Mouse (Mus musculus): ENCODE measurements around the gene Chrdl2. TPM values are rescaled to one million over a fixed set of nuclear protein-coding genes. Genes with fewer than 3 reads are reported as not detected.
"Not testable (repeated sequence)": the region's sequence is repeated elsewhere in the genome, so short reads cannot be mapped to it uniquely, and the experiment has no call there.

Gene Chrdl2
- total RNA-seq (2021) = under 1 TPM in 1 of 2 experiments, not detected in 1; 0.16 TPM
- polyA plus RNA-seq (2012; rRNA removed) = 0.18 and 0.38 TPM in 2 replicates
- long read RNA-seq = 0 reads

GRCm38 (mm10) chr7:100005790-100006189 lies at the start of gene Chrdl2:
Chrdl2 (plus strand) TSS chr7:100006172.
- intact Hi-C loops (cut with DNase I) = no loop called here
- H3K4me3 ChIP-seq = no peak within 1 kb of the TSS; the same call in 1 of the 2 replicates
- 2% methylated on average over 44 of the region's 44 CpGs for WGBS
- H3K79me2 ChIP-seq (replicated peaks; ENCODE audit: control insufficient read depth, insufficient read depth, low read length) = no peaks in the 10 kb centered on the region
- DNase-seq = peak in 1 of 2 experiments; percentile 10
- no peaks in the 10 kb centered on the region for H3K4me1 ChIP-seq (ENCODE audit: control insufficient read depth, insufficient read depth, low read length)
- TF ChIP-seq EP300 (IDR thresholded peaks at IDR 0.05; ENCODE audit: insufficient read depth, low read depth, low read length) (no peak), CTCF (IDR thresholded peaks at IDR 0.05) (no peak), POLR2A (IDR thresholded peaks at IDR 0.05; ENCODE audit: insufficient read depth, low read depth, low read length) (no peak)
- no peak within 1 kb of the TSS for H3K27ac ChIP-seq
- H3K9ac ChIP-seq (ENCODE audit: low read depth, low read length) = no peak within 1 kb of the TSS
- peaks cover 6% of the 10 kb centered on the region for H3K27me3 ChIP-seq (ENCODE audit: control insufficient read depth, insufficient read depth, low read length)
- no peaks in the 10 kb centered on the region for H3K36me3 ChIP-seq (ENCODE audit: control insufficient read depth, insufficient read depth, low read length)

GRCm38 (mm10) chr7:99957226-99957965 lies 48.6 kb upstream of the Chrdl2 start:
- Histone ChIP-seq H3K4me1 (ENCODE audit: control insufficient read depth, insufficient read depth, low read length) (peaks cover 9% of the 10 kb centered on the region), H3K27ac (no peak overlapping the region), H3K4me3 (no peak overlapping the region), H3K36me3 (ENCODE audit: control insufficient read depth, insufficient read depth, low read length) (peaks cover 7% of the 10 kb centered on the region; the same call in 1 of the 2 replicates), H3K79me2 (replicated peaks; ENCODE audit: control insufficient read depth, insufficient read depth, low read length) (peaks cover 2% of the 10 kb centered on the region; the same call in 1 of the 2 replicates), H3K27me3 (ENCODE audit: control insufficient read depth, insufficient read depth, low read length) (no peaks in the 10 kb centered on the region), H3K9ac (ENCODE audit: low read depth, low read length) (no peak overlapping the region)
- no peak for DNase-seq
- intact Hi-C loops (cut with DNase I) = no loop called here
- WGBS = 81% methylated on average over 12 of the region's 12 CpGs
- no peak for TF ChIP-seq EP300 (IDR thresholded peaks at IDR 0.05; ENCODE audit: insufficient read depth, low read depth, low read length)
- TF ChIP-seq POLR2A (IDR thresholded peaks at IDR 0.05; ENCODE audit: insufficient read depth, low read depth, low read length) = no peak
- TF ChIP-seq CTCF (IDR thresholded peaks at IDR 0.05) = no peak

- Histone ChIP-seq H3K4me1 (ENCODE audit: control insufficient read depth, insufficient read depth, low read length) (peaks cover 24% of the 10 kb centered on the region), H3K36me3 (ENCODE audit: control insufficient read depth, insufficient read depth, low read length) (peaks cover 16% of the 10 kb centered on the region)
- H3K79me2 ChIP-seq (replicated peaks; ENCODE audit: control insufficient read depth, insufficient read depth, low read length); H3K27me3 ChIP-seq (ENCODE audit: control insufficient read depth, insufficient read depth, low read length); H3K4me3 ChIP-seq; H3K27ac ChIP-seq; H3K9ac ChIP-seq (ENCODE audit: low read depth, low read length); intact Hi-C loops (cut with DNase I): not testable (repeated sequence)
- WGBS = 79% methylated on average over 2 of the region's 2 CpGs
- peak in 1 of 2 experiments; percentile 38 for DNase-seq
Observed at GRCm38 (mm10) chr7:99960571-99960970, 45.4 kb upstream of the Chrdl2 start.

GRCm38 (mm10) chr7:99961518-99961917 lies 44.5 kb upstream of the Chrdl2 start:
- WGBS = 89% methylated on average over 2 of the region's 2 CpGs
- intact Hi-C loops (cut with DNase I) = no loop called here

GRCm38 (mm10) chr7:99962536-99963236 lies 43.3 kb upstream of the Chrdl2 start:
- DNase-seq = peak; percentile 35 to 52
- H3K27me3 ChIP-seq (ENCODE audit: control insufficient read depth, insufficient read depth, low read length) = no peaks in the 10 kb centered on the region
- H3K4me3 ChIP-seq = no peak overlapping the region
- 51% methylated on average over 8 of the region's 8 CpGs for WGBS
- 0 out of 2 replicates have a peak overlapping the region, but pooled peaks have one; percentile 11 for H3K9ac ChIP-seq (ENCODE audit: low read depth, low read length)
- H3K36me3 ChIP-seq (ENCODE audit: control insufficient read depth, insufficient read depth, low read length) = peaks cover 16% of the 10 kb centered on the region
- TF ChIP-seq POLR2A (IDR thresholded peaks at IDR 0.05; ENCODE audit: insufficient read depth, low read depth, low read length) (no peak), EP300 (IDR thresholded peaks at IDR 0.05; ENCODE audit: insufficient read depth, low read depth, low read length) (no peak), CTCF (IDR thresholded peaks at IDR 0.05) (no peak)
- intact Hi-C loops (cut with DNase I) = loop anchor here (2.0 kb wide), 2 partner anchors 16 kb away; no protein-coding TSS in a partner anchor
- H3K79me2 ChIP-seq (replicated peaks; ENCODE audit: control insufficient read depth, insufficient read depth, low read length) = peaks cover 4% of the 10 kb centered on the region
- peaks cover 31% of the 10 kb centered on the region for H3K4me1 ChIP-seq (ENCODE audit: control insufficient read depth, insufficient read depth, low read length)
- peak overlapping the region; percentile 84 for H3K27ac ChIP-seq

More at GRCm38 (mm10) chr7:99961518-99961917, 44.5 kb upstream of the Chrdl2 start:
- peaks cover 4% of the 10 kb centered on the region for H3K79me2 ChIP-seq (replicated peaks; ENCODE audit: control insufficient read depth, insufficient read depth, low read length)
- H3K9ac ChIP-seq (ENCODE audit: low read depth, low read length) = no peak overlapping the region
- H3K27ac ChIP-seq = peak overlapping the region; percentile 34
- H3K36me3 ChIP-seq (ENCODE audit: control insufficient read depth, insufficient read depth, low read length) = peaks cover 16% of the 10 kb centered on the region
- no peak for TF ChIP-seq CTCF (IDR thresholded peaks at IDR 0.05)
- no peak for TF ChIP-seq EP300 (IDR thresholded peaks at IDR 0.05; ENCODE audit: insufficient read depth, low read depth, low read length)
- TF ChIP-seq POLR2A (IDR thresholded peaks at IDR 0.05; ENCODE audit: insufficient read depth, low read depth, low read length) = no peak
- no peak overlapping the region for H3K4me3 ChIP-seq
- no peak for DNase-seq
- H3K27me3 ChIP-seq (ENCODE audit: control insufficient read depth, insufficient read depth, low read length) = no peaks in the 10 kb centered on the region
- peaks cover 30% of the 10 kb centered on the region for H3K4me1 ChIP-seq (ENCODE audit: control insufficient read depth, insufficient read depth, low read length)

All from heart, adult 2 months (tissue).